Mouse (Mus musculus): ENCODE data around the gene Tspo. TPM values are rescaled to one million over a fixed set of nuclear protein-coding genes. Genes with fewer than 3 reads are reported as not detected.

The Tspo gene
- polyA plus RNA-seq, 1 experiment from 2014 or later: 13.1 TPM

GRCm38 (mm10) chr15:83593702-83594512, 30.5 kb downstream of the Tspo start:
- no peaks in the 10 kb centered on the region for H3K27me3 ChIP-seq
- H3K4me2 ChIP-seq: peak overlapping the region; percentile 82
- H3K4me3 ChIP-seq: peak overlapping the region; percentile 81
- peak overlapping the region; percentile 85 for H3K9ac ChIP-seq
- ATAC-seq (ENCODE audit: low FRiP score): peak; percentile 58
- 13% methylated on average over 19 of the region's 19 CpGs for WGBS
- H3K9me3 ChIP-seq: no peaks in the 10 kb centered on the region
- H3K4me1 ChIP-seq (replicated peaks): peaks cover 37% of the 10 kb centered on the region
- peaks cover 17% of the 10 kb centered on the region for H3K36me3 ChIP-seq
- no peak overlapping the region for H3K27ac ChIP-seq

- peak within 1 kb of the TSS; percentile 83 for H3K27ac ChIP-seq
- peak within 1 kb of the TSS; percentile 85 for H3K9ac ChIP-seq
- peaks cover 12% of the 10 kb centered on the region for H3K36me3 ChIP-seq
- H3K4me2 ChIP-seq: peak within 1 kb of the TSS; percentile 82
- H3K4me1 ChIP-seq (replicated peaks): peaks cover 37% of the 10 kb centered on the region
- ATAC-seq (ENCODE audit: low FRiP score): peak; percentile 94
- H3K4me3 ChIP-seq: peak within 1 kb of the TSS; percentile 81
- H3K9me3 ChIP-seq: no peaks in the 10 kb centered on the region
- H3K27me3 ChIP-seq: no peaks in the 10 kb centered on the region
- WGBS: under 1% methylated on average over 68 of the region's 68 CpGs
Observed at GRCm38 (mm10) chr15:83594513-83595363, 31.3 kb downstream of the Tspo start, which contains the start of gene Ttll12. Gene Ttll12 (minus strand): TSS chr15:83595157.

DNA sequence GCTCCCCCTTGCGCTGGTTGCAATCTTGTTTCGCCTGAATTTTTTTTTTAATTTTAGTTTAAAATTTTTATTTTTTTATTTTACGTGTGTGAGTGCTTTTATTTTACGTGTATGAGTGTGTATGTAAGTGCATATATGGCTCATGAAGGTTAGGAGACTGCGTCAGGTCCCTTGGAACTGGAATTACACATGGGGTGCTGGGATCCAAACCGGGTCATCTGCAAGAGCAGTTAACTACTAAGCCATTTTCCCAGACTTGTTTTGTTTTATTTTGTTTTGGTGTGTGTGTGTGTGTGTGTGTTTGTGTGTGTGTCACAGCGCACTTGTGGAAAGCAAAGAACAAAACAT, 31.9 kb downstream of the Tspo start:
- peak; percentile 21; the same call in 1 of the 2 replicates for ATAC-seq (ENCODE audit: low FRiP score)
- Histone ChIP-seq H3K4me1 (replicated peaks) (peaks cover 37% of the 10 kb centered on the region), H3K9ac (peak overlapping the region; percentile 40; the same call in 1 of the 2 replicates), H3K36me3 (peaks cover 6% of the 10 kb centered on the region), H3K9me3 (no peaks in the 10 kb centered on the region), H3K27ac (no peak overlapping the region; the same call in 1 of the 2 replicates), H3K4me3 (peak overlapping the region; percentile 81), H3K27me3 (no peaks in the 10 kb centered on the region), H3K4me2 (peak overlapping the region; percentile 82)
- 40% methylated on average over 7 of the region's 7 CpGs for WGBS

- Histone ChIP-seq H3K36me3 (no peaks in the 10 kb centered on the region), H3K9ac (no peak overlapping the region), H3K27ac (no peak overlapping the region), H3K4me1 (replicated peaks) (peaks cover 33% of the 10 kb centered on the region), H3K27me3 (no peaks in the 10 kb centered on the region), H3K4me3 (no peak overlapping the region), H3K9me3 (no peaks in the 10 kb centered on the region), H3K4me2 (no peak overlapping the region)
- no peak for ATAC-seq (ENCODE audit: low FRiP score)
- 93% methylated on average over 4 of the region's 4 CpGs for WGBS
Observed at GRCm38 (mm10) chr15:83596833-83597232, 33.4 kb downstream of the Tspo start.

GRCm38 (mm10) chr15:83601185-83601584, 37.8 kb downstream of the Tspo start:
- ATAC-seq (ENCODE audit: low FRiP score): no peak
- no peaks in the 10 kb centered on the region for H3K27me3 ChIP-seq
- no peak overlapping the region for H3K9ac ChIP-seq
- no peak overlapping the region for H3K27ac ChIP-seq
- 75% methylated on average over 4 of the region's 4 CpGs for WGBS
- no peak overlapping the region for H3K4me2 ChIP-seq
- H3K4me3 ChIP-seq: no peak overlapping the region
- no peaks in the 10 kb centered on the region for H3K36me3 ChIP-seq
- no peaks in the 10 kb centered on the region for H3K9me3 ChIP-seq
- H3K4me1 ChIP-seq (replicated peaks): no peaks in the 10 kb centered on the region

DNA sequence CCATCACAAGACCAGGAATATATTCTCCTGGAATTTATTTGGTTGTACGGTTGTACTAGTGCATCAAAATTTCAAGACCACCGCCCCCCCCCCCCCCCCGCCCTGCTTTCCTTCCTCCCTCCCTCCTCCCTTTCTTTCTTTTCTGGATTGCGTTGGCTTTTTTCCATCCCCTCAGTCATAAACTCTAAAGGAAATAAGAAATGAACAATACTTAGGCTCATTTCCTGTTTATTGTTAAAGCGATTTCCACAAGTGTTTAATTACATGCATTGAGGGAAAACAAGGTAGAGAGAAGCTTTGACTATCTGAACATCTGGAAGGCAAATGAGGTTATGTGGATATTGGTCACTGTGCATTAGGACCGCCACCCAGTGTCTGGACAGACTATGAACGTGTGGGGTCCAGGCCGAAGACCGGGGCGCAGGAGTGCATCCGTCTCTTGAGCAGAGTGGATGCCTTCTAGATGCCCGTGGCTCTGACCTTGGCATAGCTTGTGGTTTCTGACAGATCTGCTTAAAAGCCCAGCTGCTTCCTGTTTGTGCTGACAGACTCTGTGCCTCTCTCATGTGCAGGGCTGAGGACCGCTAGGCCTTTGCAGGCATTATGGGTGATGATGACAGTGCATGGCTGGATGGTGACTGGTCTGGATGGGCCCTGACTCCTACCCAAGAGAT, 39.1 kb downstream of the Tspo start:
- 87% methylated on average over 13 of the region's 13 CpGs for WGBS
- no peak overlapping the region for H3K9ac ChIP-seq
- H3K4me2 ChIP-seq: no peak overlapping the region
- no peaks in the 10 kb centered on the region for H3K36me3 ChIP-seq
- no peaks in the 10 kb centered on the region for H3K27me3 ChIP-seq
- no peaks in the 10 kb centered on the region for H3K9me3 ChIP-seq
- H3K4me1 ChIP-seq (replicated peaks): no peaks in the 10 kb centered on the region
- no peak for ATAC-seq (ENCODE audit: low FRiP score)
- H3K27ac ChIP-seq: no peak overlapping the region; the same call in 1 of the 2 replicates
- no peak overlapping the region for H3K4me3 ChIP-seq

DNA sequence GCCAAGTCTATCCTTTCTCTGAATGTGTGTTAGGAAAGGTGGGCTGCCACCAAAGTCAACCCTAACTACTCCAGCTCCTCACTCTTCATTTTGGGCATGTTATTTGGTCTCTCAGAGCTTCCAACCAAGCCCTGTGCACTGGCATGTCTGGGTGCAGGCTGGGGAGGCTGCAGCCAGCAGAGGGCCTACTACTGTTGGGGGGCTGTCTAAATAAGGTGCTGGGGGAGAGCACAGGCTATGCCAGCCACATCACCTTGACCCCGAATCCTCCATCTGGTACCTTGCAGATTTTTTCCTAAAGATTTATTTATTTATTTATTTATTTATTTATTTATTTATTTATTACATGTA, 39.6 kb downstream of the Tspo start:
- ATAC-seq (ENCODE audit: low FRiP score): no peak
- Histone ChIP-seq H3K36me3 (no peaks in the 10 kb centered on the region), H3K4me2 (no peak overlapping the region), H3K27me3 (no peaks in the 10 kb centered on the region), H3K27ac (no peak overlapping the region), H3K4me3 (no peak overlapping the region), H3K9me3 (no peaks in the 10 kb centered on the region), H3K9ac (no peak overlapping the region), H3K4me1 (replicated peaks) (no peaks in the 10 kb centered on the region)
- 91% methylated on average over 1 of the region's 1 CpGs for WGBS

- Histone ChIP-seq H3K4me1 (replicated peaks) (no peaks in the 10 kb centered on the region), H3K4me2 (no peak overlapping the region), H3K9ac (no peak overlapping the region), H3K36me3 (peaks cover 2% of the 10 kb centered on the region; the same call in 1 of the 2 replicates), H3K27ac (no peak overlapping the region), H3K4me3 (no peak overlapping the region), H3K9me3 (no peaks in the 10 kb centered on the region), H3K27me3 (no peaks in the 10 kb centered on the region)
- WGBS: 96% methylated on average over 7 of the region's 7 CpGs
- ATAC-seq (ENCODE audit: low FRiP score): no peak
Observed at GRCm38 (mm10) chr15:83603426-83603825, 40.0 kb downstream of the Tspo start.

DNA sequence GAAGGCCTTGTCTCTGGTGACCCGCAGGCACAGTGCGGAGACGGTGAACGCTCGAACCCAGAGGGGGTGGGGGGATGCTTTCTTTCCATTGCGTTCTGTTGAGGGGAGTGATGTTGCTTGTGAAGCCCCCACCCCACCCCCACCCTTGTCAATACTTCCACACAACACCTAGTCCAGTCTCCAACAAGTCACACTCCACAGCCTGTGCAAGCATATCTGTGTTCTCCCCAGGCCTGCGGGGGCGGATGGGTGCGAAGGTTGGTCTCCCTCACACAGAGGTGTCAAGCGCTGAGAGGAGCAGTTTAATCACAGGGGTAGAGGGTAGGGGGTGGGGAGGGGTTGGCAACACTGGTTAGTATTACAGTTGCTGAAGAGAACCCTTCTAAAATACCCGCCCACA, 42.8 kb downstream of the Tspo start:
- Histone ChIP-seq H3K9me3 (no peaks in the 10 kb centered on the region), H3K4me3 (no peak overlapping the region), H3K4me2 (no peak overlapping the region), H3K27ac (no peak overlapping the region), H3K27me3 (no peaks in the 10 kb centered on the region), H3K9ac (no peak overlapping the region), H3K36me3 (peaks cover 12% of the 10 kb centered on the region), H3K4me1 (replicated peaks) (no peaks in the 10 kb centered on the region)
- no peak for ATAC-seq (ENCODE audit: low FRiP score)
- 91% methylated on average over 11 of the region's 11 CpGs for WGBS

- H3K9ac ChIP-seq: no peak overlapping the region
- 90% methylated on average over 8 of the region's 8 CpGs for WGBS
Observed at GRCm38 (mm10) chr15:83606700-83607099, 43.3 kb downstream of the Tspo start.

GRCm38 (mm10) chr15:83607115-83607802, 43.9 kb downstream of the Tspo start:
- Histone ChIP-seq H3K36me3 (peaks cover 18% of the 10 kb centered on the region), H3K4me3 (no peak overlapping the region), H3K4me2 (no peak overlapping the region), H3K27me3 (no peaks in the 10 kb centered on the region), H3K9me3 (no peaks in the 10 kb centered on the region), H3K27ac (no peak overlapping the region), H3K9ac (no peak overlapping the region), H3K4me1 (replicated peaks) (no peaks in the 10 kb centered on the region)
- no peak for ATAC-seq (ENCODE audit: low FRiP score)
- 50% methylated on average over 15 of the region's 15 CpGs for WGBS

More at GRCm38 (mm10) chr15:83606700-83607099, 43.3 kb downstream of the Tspo start:
- Histone ChIP-seq H3K4me1 (replicated peaks) (no peaks in the 10 kb centered on the region), H3K36me3 (peaks cover 13% of the 10 kb centered on the region), H3K27ac (no peak overlapping the region), H3K4me3 (no peak overlapping the region), H3K9me3 (no peaks in the 10 kb centered on the region), H3K27me3 (no peaks in the 10 kb centered on the region), H3K4me2 (no peak overlapping the region)
- no peak for ATAC-seq (ENCODE audit: low FRiP score)
